Mouse (Mus musculus) left cerebral cortex, postnatal 25 days (tissue): Measurements from ENCODE around the gene Clec2l. TPM values are rescaled to one million over a fixed set of nuclear protein-coding genes. Genes with fewer than 3 reads are reported as not detected.

Source experiments
- DNase-seq, 2 experiments: peaks; one replicate each; pipeline ENCODE4 v3.0.0; 2022; ENCODE audit warnings: low spot score in 2 of 2, mixed read lengths in 1 of 2
- intact Hi-C: fragments of 180-260 bp; cut with DNase I; formaldehyde crosslinking; loops from one replicate; pipeline ENCODE4 v1.15.1; 2025
- total RNA-seq, 2 experiments: library from RNA; stranded (reverse); gene quantifications; 2 replicates each; pipeline ENCODE4 v1.2.3; 2021

Clec2l gene
- 10 to 100 TPM; 87.5 to 89.3 TPM for total RNA-seq

DNA sequence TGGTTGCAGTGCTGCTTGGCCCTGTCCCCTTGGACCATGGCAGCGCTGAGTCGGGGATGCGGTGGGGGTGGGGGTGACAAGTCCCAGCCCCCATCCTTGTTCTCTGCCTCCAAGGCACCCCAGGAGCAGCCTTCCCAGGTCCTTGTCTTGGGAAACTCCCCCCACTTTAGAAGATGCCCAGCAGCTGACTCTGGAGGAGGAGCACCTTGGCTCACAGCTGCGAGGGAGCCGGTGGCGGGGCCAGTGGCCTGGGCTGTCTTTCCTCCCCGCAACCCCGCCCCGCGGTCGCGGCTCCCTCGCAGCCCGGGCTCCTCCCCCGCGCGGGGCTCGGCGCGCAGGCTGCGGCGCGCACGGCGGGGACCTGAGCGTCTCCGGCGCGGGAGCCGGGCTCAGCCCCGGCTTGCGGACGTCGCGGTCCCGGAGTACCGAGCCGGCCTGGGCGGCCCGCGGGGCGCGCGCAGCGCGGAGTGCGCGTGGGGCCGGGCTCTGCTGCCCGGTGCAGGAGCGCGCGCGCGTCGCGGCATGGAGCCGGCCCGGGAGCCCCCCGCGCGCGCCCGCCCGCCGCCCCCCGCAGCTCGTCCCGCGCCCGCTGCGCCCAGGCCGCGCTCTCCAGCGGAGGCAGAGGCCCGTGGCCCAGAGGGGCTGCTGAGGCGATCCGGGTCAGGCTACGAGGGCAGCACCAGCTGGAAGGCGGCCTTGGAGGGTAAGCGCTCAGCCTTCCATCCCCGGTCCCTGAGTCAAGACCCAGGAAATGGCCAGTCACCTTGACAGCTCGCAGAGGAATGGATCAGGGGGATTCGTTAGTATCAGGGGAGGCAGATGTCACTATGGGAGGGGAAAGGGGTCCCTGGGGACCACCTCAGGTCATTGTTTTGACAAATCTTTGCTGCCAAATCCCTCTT lies at the start of gene Clec2l:
Gene Clec2l, plus strand, starts transcription at position 356 of the 902 bp plus-strand sequence.
- DNase-seq, result peak; percentile 57 to 63
- intact Hi-C loops, result no loop called here

DNA sequence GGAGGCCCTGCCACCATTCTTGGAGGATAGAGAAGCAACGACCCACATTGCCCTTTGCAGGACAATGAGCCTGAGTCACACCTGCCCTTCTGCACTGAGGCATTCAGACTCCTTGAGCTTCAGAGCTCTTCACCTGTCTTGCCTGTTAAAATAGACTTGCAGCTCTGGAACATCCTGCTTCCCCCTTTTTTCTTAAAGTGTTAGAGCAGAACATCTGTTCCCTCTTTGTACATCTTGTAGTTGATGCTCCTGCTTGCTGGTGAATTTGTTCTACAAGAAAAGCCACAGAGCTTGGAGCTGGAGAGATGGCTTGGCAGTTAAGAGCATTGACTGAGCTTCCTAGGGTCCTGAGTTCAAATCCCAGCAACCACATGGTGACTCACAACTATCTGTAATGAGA lies 40.5 kb upstream of the Clec2l start:
- intact Hi-C loops, result no loop called here
- DNase-seq, result peak in 1 of 2 experiments; percentile 62

DNA sequence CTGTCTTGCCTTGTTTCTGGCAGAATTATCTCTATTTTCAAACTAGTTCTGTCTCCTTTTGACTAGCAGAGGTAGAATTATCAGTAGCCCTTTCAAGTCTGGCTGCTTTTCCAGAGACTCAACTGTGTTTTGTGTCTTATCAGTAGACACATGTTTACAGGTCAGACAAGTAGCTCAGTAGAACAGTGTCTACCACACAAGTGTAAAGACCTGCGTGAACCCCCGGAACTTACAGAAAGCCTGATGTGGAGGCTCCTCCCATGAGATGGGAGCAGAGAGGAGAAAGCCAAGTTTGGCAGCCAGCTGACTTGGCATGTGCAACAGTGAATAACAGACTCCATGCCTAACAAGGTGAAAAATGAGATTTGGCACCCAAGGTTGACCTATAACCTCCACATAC lies 39.4 kb upstream of the Clec2l start:
- intact Hi-C loops, result no loop called here
- DNase-seq, result no peak

DNA sequence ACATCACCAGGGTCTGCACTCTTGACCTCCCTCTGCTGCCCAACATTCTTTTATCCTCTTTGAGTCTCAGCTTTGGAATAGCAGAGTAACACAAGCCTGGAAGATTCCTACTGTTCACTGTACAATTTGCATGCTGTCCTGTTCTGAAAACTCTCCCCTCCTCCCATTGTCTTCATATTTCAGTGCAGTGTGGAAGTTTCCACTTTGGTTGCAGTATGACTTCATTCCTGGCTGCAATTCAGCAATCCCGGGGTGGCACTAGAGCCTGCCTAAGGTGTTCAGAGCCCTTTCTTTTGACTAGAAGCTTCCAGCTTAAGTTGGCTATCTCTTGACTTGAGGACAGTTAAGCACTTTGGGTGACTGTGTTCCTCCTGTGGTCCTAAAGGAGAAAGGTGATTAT lies 38.4 kb upstream of the Clec2l start:
- intact Hi-C loops, result no loop called here
- DNase-seq, result peak in 1 of 2 experiments; percentile 61

DNA sequence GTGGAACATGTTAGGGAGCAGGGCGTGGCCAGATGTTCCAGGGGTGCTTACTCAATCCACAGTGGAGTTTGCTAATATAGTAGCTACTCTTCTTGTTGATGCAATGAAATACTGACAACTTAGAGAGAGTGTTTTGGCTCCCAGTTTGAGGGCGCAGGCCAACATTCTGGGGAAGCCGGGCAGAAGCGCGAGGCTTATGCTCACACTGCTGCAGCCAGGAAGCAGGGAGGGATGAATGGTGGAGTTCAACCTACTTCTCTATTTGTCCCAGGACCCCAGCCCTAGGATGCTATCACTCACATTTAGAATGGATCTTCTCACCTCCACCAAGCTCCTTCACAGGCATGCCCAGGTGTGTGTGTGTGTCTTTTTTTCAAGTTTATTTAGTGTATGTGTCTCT lies 36.8 kb upstream of the Clec2l start:
- DNase-seq, result no peak
- intact Hi-C loops, result no loop called here

DNA sequence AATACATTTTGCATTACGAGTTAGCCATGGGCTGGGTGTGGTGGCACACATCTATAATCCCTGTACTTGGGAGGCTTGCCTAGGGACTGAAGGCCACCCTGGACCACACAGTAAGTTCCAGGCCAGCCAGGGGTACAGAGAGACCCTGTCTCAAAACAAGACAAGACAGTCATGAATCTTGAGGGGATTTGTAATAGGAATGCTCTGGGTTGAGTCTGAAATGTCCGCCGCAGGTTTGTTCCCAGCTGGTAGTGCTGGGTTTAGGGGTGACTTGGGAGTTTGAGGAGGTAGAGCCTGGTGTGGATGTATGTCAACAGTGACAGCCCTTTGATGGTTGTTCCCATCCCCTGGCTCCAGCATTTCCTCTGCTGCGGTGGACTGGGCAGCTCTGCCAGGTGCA lies 35.8 kb upstream of the Clec2l start:
- intact Hi-C loops, result no loop called here
- DNase-seq, result no peak

DNA sequence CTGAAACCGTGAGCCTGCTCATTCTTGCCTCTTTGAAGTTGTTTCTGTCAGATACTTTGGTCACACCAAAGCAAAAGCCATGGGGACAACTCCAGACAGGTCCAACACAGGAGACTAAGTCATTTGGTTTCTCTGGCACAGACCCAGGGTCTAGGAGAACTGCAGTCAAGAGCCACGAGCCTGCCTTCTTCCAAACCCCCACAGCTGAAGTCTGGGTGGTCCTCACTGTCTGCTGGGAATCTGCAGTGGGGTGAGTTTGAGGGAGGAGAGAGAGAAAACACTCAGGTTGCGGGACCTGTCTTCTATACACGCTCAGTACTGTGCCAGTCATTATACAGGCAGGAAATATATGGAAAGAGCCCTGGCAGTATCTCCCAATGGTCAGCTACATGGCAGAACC lies 35.4 kb upstream of the Clec2l start:
- intact Hi-C loops, result no loop called here
- DNase-seq, result no peak

DNA sequence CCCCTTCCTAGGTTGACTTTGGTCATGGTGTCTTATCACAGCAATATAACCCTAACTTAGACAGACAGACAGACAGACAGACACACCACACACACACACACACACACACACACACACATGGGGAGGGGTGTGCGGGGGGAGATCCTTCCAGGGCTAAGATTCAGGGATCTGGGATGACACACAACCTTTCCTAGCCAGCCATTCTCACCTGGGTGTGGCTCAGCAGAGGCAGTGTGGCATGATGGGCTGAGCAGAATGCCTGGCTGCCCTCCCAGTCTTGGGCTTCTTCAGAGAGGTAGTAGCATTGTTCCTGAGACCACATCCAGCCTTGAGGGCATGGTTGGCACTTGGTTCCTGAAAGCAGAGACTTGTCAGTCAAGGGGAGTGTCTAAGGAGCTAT lies 33.3 kb upstream of the Clec2l start:
- intact Hi-C loops, result no loop called here
- DNase-seq, result no peak

DNA sequence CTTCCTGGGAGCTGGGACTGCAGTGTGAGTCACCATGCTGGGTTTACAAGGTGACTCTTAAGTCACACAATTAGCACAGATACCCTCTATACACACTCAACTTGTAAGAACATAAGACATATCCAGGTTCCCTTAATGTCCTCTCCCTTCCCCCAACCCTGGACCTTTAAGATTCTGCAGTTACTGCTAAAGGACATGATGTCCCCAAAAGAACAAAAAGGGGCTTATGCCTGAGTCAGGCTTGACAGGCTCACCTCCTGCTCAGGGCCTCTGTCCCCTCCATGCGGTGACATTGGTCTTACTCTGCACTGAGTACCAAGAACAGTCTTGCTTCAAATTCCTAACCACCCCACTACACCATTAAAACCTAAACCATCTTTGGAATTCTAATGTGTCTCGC lies 30.0 kb upstream of the Clec2l start:
- DNase-seq, result no peak
- intact Hi-C loops, result no loop called here

DNA sequence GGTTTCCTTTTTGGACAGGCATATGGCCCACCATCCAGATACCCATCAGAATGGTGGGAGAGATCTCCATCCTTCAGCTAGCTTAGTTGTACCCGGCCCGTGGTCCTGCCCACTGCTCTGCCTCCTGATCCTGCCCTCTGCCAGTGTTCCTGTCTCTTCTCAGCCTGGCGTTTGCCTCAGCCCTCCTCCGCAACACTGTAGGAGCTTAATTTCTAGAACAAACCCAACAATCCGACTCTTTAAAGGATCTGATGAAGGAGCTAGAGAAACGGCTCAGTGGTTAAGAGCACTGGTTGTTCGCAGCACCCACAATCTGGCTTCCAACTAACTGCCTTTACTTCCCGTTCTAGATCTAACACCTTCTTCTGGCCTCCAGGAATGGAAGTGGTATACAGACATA lies 28.4 kb upstream of the Clec2l start:
- DNase-seq, result no peak
- intact Hi-C loops, result no loop called here

DNA sequence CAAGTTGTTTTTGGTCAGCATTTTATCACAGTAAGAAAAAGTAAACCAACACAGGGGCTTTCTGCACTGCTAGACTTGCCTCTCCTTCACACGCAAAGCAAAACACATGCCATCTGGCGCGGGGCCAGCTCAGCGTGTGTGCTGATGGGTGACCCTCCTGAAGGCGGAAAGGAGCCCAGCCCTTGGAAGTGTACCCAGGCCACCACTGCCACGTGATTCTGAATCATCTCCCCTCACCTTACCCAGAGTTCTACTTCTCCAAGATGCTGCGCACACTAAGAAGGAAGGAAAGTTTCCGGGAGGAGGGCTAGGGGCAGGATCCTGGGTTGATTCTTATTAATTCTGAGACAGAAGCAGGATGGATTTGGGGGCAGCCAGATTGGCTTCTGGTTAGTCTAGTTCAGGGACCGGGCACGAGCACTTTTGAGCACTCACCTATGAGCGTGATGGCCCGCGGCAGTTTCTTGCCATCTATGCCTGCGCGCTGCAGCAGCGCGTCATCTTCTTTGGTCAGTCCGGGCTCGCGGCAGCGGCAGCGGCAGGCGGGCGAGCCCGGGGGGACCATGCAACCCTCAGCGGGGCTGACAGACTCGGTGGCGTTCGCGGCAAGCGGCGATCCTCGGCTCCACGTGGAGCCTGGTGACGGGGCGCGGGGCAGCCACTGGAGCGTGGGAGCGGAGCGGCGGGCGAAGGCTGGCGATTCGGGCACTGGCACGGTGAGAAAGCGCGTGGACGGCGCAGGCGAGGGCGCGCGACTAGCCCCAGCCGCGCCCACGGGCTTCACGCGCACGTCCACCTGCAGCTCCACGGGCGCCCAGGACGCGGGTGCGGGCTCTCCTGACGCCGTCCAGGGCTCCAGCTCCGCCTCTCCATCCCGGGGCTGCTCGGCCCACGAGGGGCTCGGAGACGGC lies 26.7 kb upstream of the Clec2l start:
- intact Hi-C loops, result no loop called here
- DNase-seq, result peak in 1 of 2 experiments; percentile 19

DNA sequence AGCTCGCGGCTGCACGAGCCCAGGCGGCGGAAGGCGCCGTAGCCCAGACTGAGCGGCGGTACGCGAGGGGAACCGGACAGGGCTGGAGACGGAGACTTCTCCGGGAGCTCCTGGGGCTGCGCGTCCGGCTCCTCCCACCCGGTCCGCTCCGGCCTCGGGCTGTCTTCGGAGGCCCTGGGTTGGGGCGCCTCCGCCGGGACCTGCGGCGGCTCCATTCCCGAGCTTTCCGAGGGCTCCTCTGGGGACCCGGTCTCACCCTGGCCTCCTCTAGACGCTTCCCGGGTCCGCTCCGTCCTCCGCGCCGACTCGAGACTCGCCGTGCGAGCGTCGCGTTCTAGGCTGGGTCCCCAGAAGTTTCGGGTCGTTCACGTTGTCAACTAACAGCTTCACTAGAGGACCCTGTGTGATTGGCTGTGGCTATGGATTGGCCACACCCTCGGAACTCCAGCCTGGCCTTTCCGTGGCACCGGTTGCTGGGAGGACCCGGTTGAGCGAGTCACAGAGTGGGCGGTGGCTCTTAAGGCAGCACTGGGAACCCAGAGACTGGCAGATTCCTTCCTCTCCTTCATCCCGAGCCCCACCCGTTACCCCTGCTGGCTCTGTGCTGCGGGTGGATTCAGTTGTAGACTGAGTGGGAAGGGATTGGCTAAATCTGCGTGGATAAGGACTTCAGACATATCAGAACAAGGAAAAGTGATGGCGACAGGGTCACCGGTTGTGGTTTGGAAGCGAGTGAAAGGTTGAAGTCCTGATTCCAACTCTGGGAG lies 25.8 kb upstream of the Clec2l start, which contains the start of gene Klrg2:
Gene Klrg2, minus strand, starts transcription at position 391 of the 767 bp plus-strand sequence.
- intact Hi-C loops, result no loop called here
- DNase-seq, result peak in 1 of 2 experiments; percentile 19

DNA sequence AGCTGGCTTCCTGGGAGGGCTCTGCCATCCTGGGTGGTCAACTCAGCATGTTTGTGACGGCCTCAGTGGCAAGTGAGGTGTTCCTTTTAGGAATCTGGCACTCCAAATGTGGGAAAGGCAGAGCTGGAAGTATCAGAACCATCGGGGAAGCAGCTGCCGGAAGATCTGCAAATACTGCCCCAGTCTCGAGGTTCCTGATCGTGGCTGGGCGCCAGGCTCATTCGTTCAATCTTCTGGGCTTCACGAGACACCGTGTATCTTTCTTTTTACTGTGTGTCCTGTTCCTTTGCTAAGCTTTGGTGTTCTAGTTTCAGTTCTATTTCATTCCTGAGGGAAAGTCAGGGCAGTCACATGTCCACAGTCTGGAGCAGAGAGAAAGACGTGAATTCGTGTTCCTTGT lies 22.5 kb upstream of the Clec2l start:
- intact Hi-C loops, result loop anchor here (10.0 kb wide), 1 partner anchor 424 kb away; no protein-coding TSS in a partner anchor
- DNase-seq, result no peak

DNA sequence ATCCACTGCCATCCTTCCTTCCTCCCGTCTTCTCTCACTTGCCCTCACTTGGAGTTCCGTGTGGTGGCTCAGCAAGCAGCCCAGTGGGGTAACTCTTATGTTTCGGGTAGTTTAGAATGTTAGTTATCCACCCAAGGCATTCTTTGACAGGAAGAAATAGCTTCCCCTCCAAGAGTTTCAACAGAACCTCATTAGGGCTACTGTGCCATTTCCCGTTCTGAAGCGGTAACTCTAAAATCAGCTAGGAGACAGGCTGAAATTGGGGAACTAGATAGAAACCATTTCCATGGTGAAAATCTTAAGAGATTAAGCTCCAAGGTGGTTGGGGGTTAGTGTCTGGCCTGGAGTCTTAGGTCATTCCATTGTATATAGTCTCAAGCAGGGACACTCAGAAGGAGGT lies 21.6 kb upstream of the Clec2l start:
- intact Hi-C loops, result loop anchor here (10.0 kb wide), 1 partner anchor 424 kb away; no protein-coding TSS in a partner anchor
- no peak for DNase-seq

DNA sequence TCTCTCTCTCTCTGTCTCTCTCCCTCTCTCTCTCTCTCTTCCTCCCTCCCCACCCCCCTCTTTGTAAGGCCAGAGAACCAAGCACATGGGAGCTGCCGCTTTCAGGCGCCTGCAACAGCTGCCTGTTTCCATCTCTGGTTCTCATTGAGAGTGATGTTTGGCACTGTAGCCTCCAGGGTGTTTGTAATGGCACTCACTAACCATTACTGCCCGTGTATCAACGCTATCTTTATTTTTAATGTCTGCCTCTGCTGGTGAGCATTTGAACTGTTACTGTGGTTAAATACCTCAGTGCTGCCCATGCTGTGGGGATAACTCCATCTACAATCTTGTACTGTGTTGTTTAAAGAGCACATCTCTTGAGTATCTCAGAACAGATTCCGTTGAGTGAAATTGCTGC lies 21.2 kb upstream of the Clec2l start:
- intact Hi-C loops, result loop anchor here (10.0 kb wide), 1 partner anchor 423 kb away; no protein-coding TSS in a partner anchor
- no peak for DNase-seq

DNA sequence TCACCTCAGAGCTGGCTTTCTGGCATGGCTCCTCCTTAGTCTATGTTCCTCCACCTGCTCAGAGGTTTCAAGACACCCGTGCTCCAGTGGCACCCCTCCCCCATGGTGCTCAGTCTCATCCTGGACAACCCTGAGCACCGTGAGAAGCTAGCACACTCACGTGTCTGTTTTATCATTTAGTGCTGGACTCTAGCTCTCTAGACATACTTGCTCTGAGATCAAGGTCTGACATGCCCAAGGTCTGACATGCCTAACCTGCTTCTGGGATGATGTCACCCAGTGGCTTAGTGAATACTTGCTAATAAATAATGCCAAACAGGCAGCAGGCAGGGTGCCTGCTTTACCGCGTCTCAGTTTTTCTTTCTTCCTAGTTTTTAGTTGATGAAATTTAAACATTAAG lies 20.3 kb upstream of the Clec2l start:
- intact Hi-C loops, result loop anchor here (10.0 kb wide), 1 partner anchor 422 kb away; no protein-coding TSS in a partner anchor
- no peak for DNase-seq

DNA sequence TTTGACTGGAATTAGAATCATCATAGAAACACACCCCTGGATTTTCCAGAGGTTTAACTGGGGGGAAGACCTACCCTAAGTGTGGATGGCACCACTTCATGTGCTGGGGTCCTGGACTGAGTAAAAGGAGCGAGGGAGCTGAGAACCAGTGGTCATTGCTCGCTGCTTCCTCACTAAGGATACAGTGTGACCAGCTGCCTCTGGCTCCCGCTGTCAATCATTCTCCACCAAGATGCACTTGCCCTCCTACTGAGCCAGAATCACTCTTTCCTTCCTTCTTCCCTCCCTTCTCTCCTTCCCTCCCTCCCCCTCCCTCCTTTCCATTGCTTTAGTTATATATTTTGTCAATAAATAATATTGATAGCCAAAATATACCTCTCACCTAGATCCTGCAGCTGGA lies 19.8 kb upstream of the Clec2l start:
- no peak for DNase-seq
- intact Hi-C loops, result loop anchor here (10.0 kb wide), 1 partner anchor 422 kb away; no protein-coding TSS in a partner anchor

DNA sequence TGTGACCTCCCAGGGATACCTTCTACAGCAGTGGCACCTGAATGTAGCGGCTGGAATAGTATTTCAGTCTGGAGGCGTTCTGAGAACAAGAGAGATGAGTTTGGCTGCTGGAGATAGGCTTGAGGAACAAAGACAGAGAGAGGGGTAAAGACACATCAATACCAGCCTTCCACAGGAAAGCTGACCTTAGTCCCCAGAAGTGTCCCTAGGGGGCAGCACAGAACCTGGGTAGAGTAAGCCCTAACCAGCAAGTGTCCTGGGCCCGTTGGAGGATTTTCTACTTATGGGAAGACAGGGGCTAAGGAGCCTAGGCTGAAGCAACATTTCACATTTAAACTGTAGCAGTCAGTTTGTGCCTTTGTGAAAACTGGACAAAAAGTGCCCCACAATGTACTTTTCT lies 13.3 kb upstream of the Clec2l start:
- intact Hi-C loops, result loop anchor here (10.0 kb wide), 1 partner anchor 415 kb away; no protein-coding TSS in a partner anchor
- DNase-seq, result no peak

DNA sequence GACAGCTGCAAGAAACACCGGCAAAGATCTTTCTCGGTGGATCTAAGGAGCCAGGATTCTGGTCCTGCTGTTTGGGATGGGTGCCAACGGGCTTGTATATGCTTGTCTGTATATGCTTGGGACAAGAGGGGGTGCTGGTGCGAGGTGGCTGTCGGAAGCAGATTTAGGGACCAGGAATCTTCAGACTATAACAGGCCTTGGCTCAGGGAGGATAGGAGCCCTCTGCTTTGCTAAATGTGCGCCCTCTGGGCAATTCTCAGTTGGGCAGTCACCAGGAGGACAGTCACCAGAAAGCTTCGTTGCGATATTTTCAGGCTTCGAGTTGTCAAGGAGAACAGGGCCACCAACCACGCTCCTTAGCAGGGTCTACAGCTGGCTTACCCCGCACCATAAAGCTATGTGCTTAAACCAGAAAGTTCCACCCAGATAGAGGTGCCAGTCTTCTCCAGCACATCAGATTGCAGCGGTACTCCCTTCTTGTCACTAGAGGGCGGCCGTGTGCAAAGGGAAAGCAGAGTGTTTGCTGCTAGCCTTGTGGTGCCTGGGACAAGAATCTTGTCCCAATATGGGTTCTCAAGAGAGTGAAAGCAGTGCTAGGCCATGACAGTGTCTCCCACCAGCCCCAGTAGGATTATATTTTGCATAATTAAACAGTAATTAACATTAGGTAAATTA lies 12.5 kb upstream of the Clec2l start:
- peak; percentile 59 to 74 for DNase-seq
- intact Hi-C loops, result loop anchor here (2.0 to 10.0 kb wide), 4 partner anchors 38 to 260 kb away; no protein-coding TSS in a partner anchor
